30 mouse cellular contexts compared by ENCODE assay signal in the genomic region with DNA sequence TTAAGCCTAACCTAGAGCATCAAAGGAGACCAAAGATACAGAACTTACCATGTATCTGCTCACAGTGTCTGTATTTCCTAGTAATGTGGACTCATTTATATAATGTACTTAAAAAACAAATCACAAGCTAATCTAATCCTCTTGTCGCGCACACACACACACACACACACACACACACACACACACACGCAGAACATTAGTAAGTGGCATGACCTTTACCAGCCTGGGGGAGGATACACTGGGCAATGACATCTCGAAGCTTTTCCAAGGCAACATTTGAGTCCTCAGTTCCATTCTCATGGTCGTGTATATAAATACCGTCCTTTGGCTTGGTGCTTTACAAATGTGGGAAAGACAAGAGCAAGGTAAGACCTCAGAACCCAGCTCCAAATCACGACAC. TPM values are rescaled to one million over a fixed set of nuclear protein-coding genes. Genes with fewer than 3 reads are reported as not detected.
"Had no signal": no experiment of that assay in that cellular context is flagged by ENCODE, and none has a peak within 500 bp of the region (broad histone marks: within the 10 kb centered on the region; RNA-seq: fewer than 3 reads in every experiment).

No protein-coding gene starts in this region.

- H3K4me3 ChIP-seq: kidney, embryonic 15.5 days; limb, embryonic 10.5 days; limb, embryonic 13.5 days; liver, embryonic 12.5 days; liver, embryonic 15.5 days; midbrain, embryonic 12.5 days; myocyte; neural tube, embryonic 13.5 days; stomach, embryonic 15.5 days had no signal

- H3K4me1 ChIP-seq: kidney, embryonic 15.5 days; limb, embryonic 10.5 days; limb, embryonic 13.5 days; liver, embryonic 12.5 days; liver, embryonic 15.5 days; midbrain, embryonic 12.5 days; neural tube, embryonic 13.5 days; stomach, embryonic 15.5 days had no signal

- DNase-seq: kidney, adult 8-10 months; kidney, postnatal 14 days; kidney, postnatal 4 days; liver; lung, adult 2 months; retina, postnatal 1 day; right cerebral cortex, postnatal 25 days; spleen, adult 18-20 months; thymus, adult 2 months; thymus, postnatal 14 days; thymus, postnatal 4 days had no signal

- ATAC-seq: liver, embryonic 12.5 days; midbrain, embryonic 16.5 days had no signal

- H3K27me3 ChIP-seq: kidney, embryonic 15.5 days; limb, embryonic 13.5 days; liver, embryonic 12.5 days; liver, embryonic 15.5 days; midbrain, embryonic 12.5 days; neural tube, embryonic 13.5 days; stomach, embryonic 15.5 days had no signal

- H3K9ac ChIP-seq: kidney, embryonic 15.5 days; limb, embryonic 13.5 days; liver, embryonic 12.5 days; liver, embryonic 15.5 days; midbrain, embryonic 12.5 days; neural tube, embryonic 13.5 days; stomach, embryonic 15.5 days had no signal

- H3K27ac ChIP-seq: kidney, embryonic 15.5 days; limb, embryonic 10.5 days; limb, embryonic 13.5 days; liver, embryonic 12.5 days; liver, embryonic 15.5 days; macrophage; midbrain, embryonic 12.5 days; neural tube, embryonic 13.5 days; stomach, embryonic 15.5 days had no signal

- H3K4me2 ChIP-seq: kidney, embryonic 15.5 days; limb, embryonic 13.5 days; liver, embryonic 12.5 days; liver, embryonic 15.5 days; midbrain, embryonic 12.5 days; neural tube, embryonic 13.5 days; stomach, embryonic 15.5 days had no signal

- H3K9me3 ChIP-seq: kidney, embryonic 15.5 days; limb, embryonic 10.5 days; limb, embryonic 13.5 days; liver, embryonic 12.5 days; liver, embryonic 15.5 days; midbrain, embryonic 12.5 days; neural tube, embryonic 13.5 days; stomach, embryonic 15.5 days had no signal

RNA-seq across cellular contexts. Expression of gene Gm42878, which starts 18.8 kb away (rescaled TPM):
- total RNA-seq: layer of hippocampus, adult 18-20 months; layer of hippocampus, postnatal 14 days; left cerebral cortex, adult 8-10 months; left cerebral cortex, postnatal 14 days; megakaryocyte, adult 5-6 weeks; monocyte, adult 5-6 weeks; neutrophil, adult 5-6 weeks had no signal
- polyA plus RNA-seq: kidney, embryonic 15.5 days; limb, embryonic 10.5 days; limb, embryonic 13.5 days; liver, embryonic 12.5 days; liver, embryonic 15.5 days; lung, postnatal 0 days; midbrain, embryonic 12.5 days; midbrain, embryonic 16.5 days; neural tube, embryonic 13.5 days; stomach, embryonic 15.5 days; thymus, adult 2 months had no signal

RNA-seq across cellular contexts. Expression of gene Adam1b, which starts 23.3 kb away (rescaled TPM):
- total RNA-seq: left cerebral cortex, adult 8-10 months; left cerebral cortex, postnatal 14 days; megakaryocyte, adult 5-6 weeks; neutrophil, adult 5-6 weeks had no signal
- polyA plus RNA-seq: limb, embryonic 10.5 days; limb, embryonic 13.5 days; liver, embryonic 12.5 days; liver, embryonic 15.5 days; lung, adult 2 months; macrophage; midbrain, embryonic 12.5 days; midbrain, embryonic 16.5 days; neural tube, embryonic 13.5 days; thymus, adult 2 months had no signal
